Mouse (Mus musculus) forebrain, embryonic 13.5 days (tissue): ENCODE measurements around the gene Atp8a2. TPM values are rescaled to one million over a fixed set of nuclear protein-coding genes. Genes with fewer than 3 reads are reported as not detected.
"Not testable (repeated sequence)": the region's sequence is repeated elsewhere in the genome, so short reads cannot be mapped to it uniquely, and the experiment has no call there.

Experiments used
- ATAC-seq: fragments of 200-750 bp; cut with Nextera tagmentation; 2 replicates; pipeline ENCODE4 v1.8.0; 2017
- H3K27ac ChIP-seq: fragments of 300-500 bp; sonication (generic); 2 replicates; pipeline ENCODE4 v1.5.1; 2015; ENCODE audit warnings: inconsistent platforms, mild to moderate bottlenecking, moderate library complexity
- H3K27me3 ChIP-seq: fragments of 300-500 bp; sonication (generic); 2 replicates; pipeline ENCODE4 v1.6.1; 2015; ENCODE audit warnings: mild to moderate bottlenecking, inconsistent platforms
- H3K36me3 ChIP-seq: fragments of 300-500 bp; sonication (generic); 2 replicates; pipeline ENCODE4 v1.6.1; 2015; ENCODE audit warnings: mild to moderate bottlenecking, inconsistent platforms; ENCODE audit not compliant: poor library complexity, severe bottlenecking
- H3K4me1 ChIP-seq: fragments of 300-500 bp; sonication (generic); 2 replicates; pipeline ENCODE4 v1.6.1; 2015; ENCODE audit warnings: inconsistent platforms
- H3K4me2 ChIP-seq: fragments of 300-500 bp; sonication (generic); 2 replicates; pipeline ENCODE4 v1.6.1; 2015; ENCODE audit warnings: inconsistent platforms, mild to moderate bottlenecking, moderate library complexity
- H3K4me3 ChIP-seq: fragments of 300-500 bp; sonication (generic); 2 replicates; pipeline ENCODE4 v1.5.1; 2015; ENCODE audit warnings: mild to moderate bottlenecking, inconsistent platforms
- H3K9ac ChIP-seq: fragments of 300-500 bp; sonication (generic); 2 replicates; pipeline ENCODE4 v1.6.1; 2015; ENCODE audit warnings: mild to moderate bottlenecking, inconsistent platforms
- H3K9me3 ChIP-seq: fragments of 300-500 bp; sonication (generic); replicated peaks from 2 replicates; pipeline ENCODE4 v1.6.1; 2016; ENCODE audit warnings: inconsistent platforms
- WGBS: fragments of 180-500 bp; shearing (Covaris S2); methylation state at CpG from one replicate; pipeline ENCODE4 v1.1.7; 2015; 5-methylcytosine and 5-hydroxymethylcytosine counted together
- polyA plus RNA-seq: library from polyadenylated mRNA; unstranded; fragments of >200 nt; fragmentation: Nextera tagmentation; extraction: Ambion mirVana; gene quantifications from 2 replicates; pipeline ENCODE4 v1.2.1, GENCODE M21; 2015

The Atp8a2 gene
- polyA plus RNA-seq, 1 experiment from 2014 or later: 16.9 TPM

- 68% methylated on average over 2 of the region's 2 CpGs for WGBS
- Histone ChIP-seq H3K4me2 (no peak overlapping the region), H3K4me1 (peaks cover 19% of the 10 kb centered on the region), H3K27ac (no peak overlapping the region), H3K4me3 (no peak overlapping the region), H3K27me3 (peaks cover 4% of the 10 kb centered on the region; the same call in 1 of the 2 replicates), H3K36me3 (no peaks in the 10 kb centered on the region), H3K9me3 (no peaks in the 10 kb centered on the region), H3K9ac (no peak overlapping the region)
- no peak for ATAC-seq
Measured at GRCm38 (mm10) chr14:59942199-59942598, 254.8 kb downstream of the Atp8a2 start.

GRCm38 (mm10) chr14:59932355-59932754, 264.6 kb downstream of the Atp8a2 start:
- H3K27me3 ChIP-seq: no peaks in the 10 kb centered on the region
- no peaks in the 10 kb centered on the region for H3K9me3 ChIP-seq
- H3K9ac ChIP-seq: no peak overlapping the region
- H3K27ac ChIP-seq: no peak overlapping the region
- H3K4me2 ChIP-seq: no peak overlapping the region
- H3K4me3 ChIP-seq: no peak overlapping the region
- no peaks in the 10 kb centered on the region for H3K4me1 ChIP-seq
- 60% methylated on average over 6 of the region's 6 CpGs for WGBS
- no peaks in the 10 kb centered on the region for H3K36me3 ChIP-seq
- no peak for ATAC-seq

- no peaks in the 10 kb centered on the region for H3K9me3 ChIP-seq
- no peak for ATAC-seq
- no peak overlapping the region for H3K4me3 ChIP-seq
- H3K27me3 ChIP-seq: no peaks in the 10 kb centered on the region
- no peaks in the 10 kb centered on the region for H3K36me3 ChIP-seq
- H3K4me2 ChIP-seq: no peak overlapping the region
- no peaks in the 10 kb centered on the region for H3K4me1 ChIP-seq
- no peak overlapping the region for H3K9ac ChIP-seq
- no peak overlapping the region for H3K27ac ChIP-seq
- WGBS: 92% methylated on average over 13 of the region's 13 CpGs
Measured at GRCm38 (mm10) chr14:59931412-59932058, 265.4 kb downstream of the Atp8a2 start.

- H3K27me3 ChIP-seq, H3K4me1 ChIP-seq, H3K4me2 ChIP-seq, H3K4me3 ChIP-seq, H3K27ac ChIP-seq, ATAC-seq, H3K36me3 ChIP-seq, H3K9me3 ChIP-seq, H3K9ac ChIP-seq: not testable (repeated sequence)
- WGBS: 94% methylated on average over 1 of the region's 1 CpGs
Measured at GRCm38 (mm10) chr14:59929190-59929589, 267.8 kb downstream of the Atp8a2 start.

GRCm38 (mm10) chr14:59928781-59929180, 268.2 kb downstream of the Atp8a2 start:
- ATAC-seq: no peak
- 84% methylated on average over 5 of the region's 5 CpGs for WGBS
- no peaks in the 10 kb centered on the region for H3K9me3 ChIP-seq
- H3K36me3 ChIP-seq: no peaks in the 10 kb centered on the region
- no peak overlapping the region for H3K9ac ChIP-seq
- H3K4me3 ChIP-seq: no peak overlapping the region
- H3K27ac ChIP-seq: no peak overlapping the region
- no peaks in the 10 kb centered on the region for H3K27me3 ChIP-seq
- no peak overlapping the region for H3K4me2 ChIP-seq
- H3K4me1 ChIP-seq: no peaks in the 10 kb centered on the region

- Histone ChIP-seq H3K36me3 (no peaks in the 10 kb centered on the region), H3K27me3 (no peaks in the 10 kb centered on the region), H3K4me2 (no peak overlapping the region), H3K9ac (no peak overlapping the region), H3K4me1 (no peaks in the 10 kb centered on the region), H3K27ac (no peak overlapping the region), H3K4me3 (no peak overlapping the region), H3K9me3 (no peaks in the 10 kb centered on the region)
- ATAC-seq: no peak
- WGBS: 69% methylated on average over 5 of the region's 5 CpGs
Measured at GRCm38 (mm10) chr14:59927804-59928203, 269.2 kb downstream of the Atp8a2 start.

GRCm38 (mm10) chr14:59919865-59920264, 277.1 kb downstream of the Atp8a2 start:
- H3K36me3 ChIP-seq: no peaks in the 10 kb centered on the region
- 0 out of 2 replicates have a peak, but pooled peaks cover 9% of the 10 kb centered on the region for H3K4me1 ChIP-seq
- no peaks in the 10 kb centered on the region for H3K27me3 ChIP-seq
- H3K4me3 ChIP-seq: no peak overlapping the region
- WGBS: 79% methylated on average over 8 of the region's 8 CpGs
- no peak overlapping the region for H3K4me2 ChIP-seq
- no peaks in the 10 kb centered on the region for H3K9me3 ChIP-seq
- no peak overlapping the region for H3K9ac ChIP-seq
- ATAC-seq: no peak
- H3K27ac ChIP-seq: no peak overlapping the region

GRCm38 (mm10) chr14:59903484-59904130, 293.4 kb downstream of the Atp8a2 start:
- H3K9ac ChIP-seq: no peak overlapping the region
- WGBS: 77% methylated on average over 7 of the region's 7 CpGs
- no peak overlapping the region for H3K4me2 ChIP-seq
- no peak overlapping the region for H3K27ac ChIP-seq
- H3K27me3 ChIP-seq: no peaks in the 10 kb centered on the region
- H3K9me3 ChIP-seq: no peaks in the 10 kb centered on the region
- no peaks in the 10 kb centered on the region for H3K4me1 ChIP-seq
- ATAC-seq: peak; percentile 51; the same call in 1 of the 2 replicates
- H3K36me3 ChIP-seq: no peaks in the 10 kb centered on the region
- no peak overlapping the region for H3K4me3 ChIP-seq

GRCm38 (mm10) chr14:59893971-59894370, 303.0 kb downstream of the Atp8a2 start:
- ATAC-seq: no peak
- Histone ChIP-seq H3K9me3 (no peaks in the 10 kb centered on the region), H3K27me3 (no peaks in the 10 kb centered on the region), H3K36me3 (no peaks in the 10 kb centered on the region), H3K9ac (no peak overlapping the region), H3K4me1 (peaks cover 2% of the 10 kb centered on the region; the same call in 1 of the 2 replicates), H3K4me2 (no peak overlapping the region), H3K27ac (no peak overlapping the region), H3K4me3 (no peak overlapping the region)
- WGBS: 69% methylated on average over 1 of the region's 1 CpGs

GRCm38 (mm10) chr14:59892084-59892483, 304.9 kb downstream of the Atp8a2 start:
- no peaks in the 10 kb centered on the region for H3K27me3 ChIP-seq
- WGBS: 82% methylated on average over 8 of the region's 8 CpGs
- H3K4me3 ChIP-seq: no peak overlapping the region
- H3K4me2 ChIP-seq: no peak overlapping the region
- no peaks in the 10 kb centered on the region for H3K36me3 ChIP-seq
- no peak overlapping the region for H3K9ac ChIP-seq
- no peak overlapping the region for H3K27ac ChIP-seq
- no peaks in the 10 kb centered on the region for H3K9me3 ChIP-seq
- H3K4me1 ChIP-seq: peaks cover 19% of the 10 kb centered on the region
- no peak for ATAC-seq

GRCm38 (mm10) chr14:59891491-59891890, 305.5 kb downstream of the Atp8a2 start:
- no peaks in the 10 kb centered on the region for H3K36me3 ChIP-seq
- H3K9me3 ChIP-seq: no peaks in the 10 kb centered on the region
- no peaks in the 10 kb centered on the region for H3K27me3 ChIP-seq
- H3K9ac ChIP-seq: no peak overlapping the region
- peaks cover 25% of the 10 kb centered on the region for H3K4me1 ChIP-seq
- 83% methylated on average over 5 of the region's 5 CpGs for WGBS
- H3K4me2 ChIP-seq: no peak overlapping the region
- ATAC-seq: no peak
- no peak overlapping the region for H3K27ac ChIP-seq
- no peak overlapping the region for H3K4me3 ChIP-seq

GRCm38 (mm10) chr14:59890818-59891217, 306.2 kb downstream of the Atp8a2 start:
- Histone ChIP-seq H3K9ac (no peak overlapping the region), H3K4me3 (no peak overlapping the region), H3K9me3 (no peaks in the 10 kb centered on the region), H3K4me2 (no peak overlapping the region), H3K36me3 (no peaks in the 10 kb centered on the region), H3K27me3 (no peaks in the 10 kb centered on the region), H3K27ac (no peak overlapping the region), H3K4me1 (peaks cover 29% of the 10 kb centered on the region)
- ATAC-seq: no peak
- WGBS: 59% methylated on average over 5 of the region's 5 CpGs

- H3K27me3 ChIP-seq: no peaks in the 10 kb centered on the region
- no peak overlapping the region for H3K27ac ChIP-seq
- H3K4me3 ChIP-seq: no peak overlapping the region
- peaks cover 29% of the 10 kb centered on the region for H3K4me1 ChIP-seq
- no peaks in the 10 kb centered on the region for H3K9me3 ChIP-seq
- no peak overlapping the region for H3K4me2 ChIP-seq
- no peak overlapping the region for H3K9ac ChIP-seq
- no peak for ATAC-seq
- 89% methylated on average over 7 of the region's 7 CpGs for WGBS
- no peaks in the 10 kb centered on the region for H3K36me3 ChIP-seq
Measured at GRCm38 (mm10) chr14:59890107-59890506, 306.9 kb downstream of the Atp8a2 start.
